Mouse (Mus musculus) layer of hippocampus, postnatal 36 days (tissue): Measurements from ENCODE around the gene G6pc3. TPM values are rescaled to one million over a fixed set of nuclear protein-coding genes. Genes with fewer than 3 reads are reported as not detected.

Experiments used
- microRNA-seq, 2 experiments: library from miRNA; unstranded; fragments of <30 nt; microRNA quantifications; one replicate each; pipeline ENCODE4 v1.2.0; 2021
- total RNA-seq, 2 experiments: library from RNA; stranded (reverse); gene quantifications; 2 replicates each; pipeline ENCODE4 v1.2.3; 2021

Gene G6pc3
- total RNA-seq, 2 experiments from 2014 or later, result 52.0 to 58.5 TPM

Small RNA genes lying within 50 kb of the gene (microRNA-seq; reads per million reads assigned to microRNA genes)
- gene Mir8101, result 0.90 to 2.3 reads per million in 2 experiments

Other genes starting within 250 kb of the G6pc3 start
- gene Sost, start 222.6 kb upstream of the G6pc3 start, total RNA-seq, result not detected
- gene Cfap97d1, start 205.3 kb upstream of the G6pc3 start, total RNA-seq, result not detected
- gene Dusp3, start 202.6 kb upstream of the G6pc3 start, total RNA-seq, result 100 to 1,000 TPM; 138 to 158 TPM
- gene Mpp3, start 161.2 kb upstream of the G6pc3 start, total RNA-seq, result 10 to 100 TPM; 88.5 to 90.2 TPM
- gene Cd300lg, start 148.1 kb upstream of the G6pc3 start, total RNA-seq, result not detected
- 100 to 1,000 TPM; 138 to 139 TPM for gene Mpp2, start 101.1 kb upstream of the G6pc3 start, total RNA-seq
- not detected for gene Ppy, start 88.3 kb upstream of the G6pc3 start, total RNA-seq
- not detected for gene Pyy, start 81.8 kb upstream of the G6pc3 start, total RNA-seq
- not detected for gene Nags, start 44.1 kb upstream of the G6pc3 start, total RNA-seq
- gene Tmem101, start 33.2 kb upstream of the G6pc3 start, total RNA-seq, result 10 to 100 TPM; 29.5 to 30.6 TPM
- gene Lsm12, start 4.3 kb upstream of the G6pc3 start, total RNA-seq, result 10 to 100 TPM; 59.4 to 60.8 TPM
- 100 to 1,000 TPM; 227 to 234 TPM for gene Hdac5, start 40.5 kb downstream of the G6pc3 start, total RNA-seq
- gene BC030867, start 59.3 kb downstream of the G6pc3 start, total RNA-seq, result 1 to 10 TPM in 1 of 2 experiments, under 1 TPM in 1; 0.58 to 1.5 TPM
- 1 to 10 TPM; 1.0 to 1.2 TPM for gene Asb16, start 79.1 kb downstream of the G6pc3 start, total RNA-seq
- gene Tmub2, start 95.3 kb downstream of the G6pc3 start, total RNA-seq, result 10 to 100 TPM; 64.2 to 64.8 TPM
- gene Atxn7l3, start 107.0 kb downstream of the G6pc3 start, total RNA-seq, result 100 to 1,000 TPM; 172 to 173 TPM
- 100 to 1,000 TPM; 127 to 128 TPM for gene Ubtf, start 130.1 kb downstream of the G6pc3 start, total RNA-seq
- under 1 TPM; 0.10 to 0.15 TPM for gene Slc4a1, start 176.6 kb downstream of the G6pc3 start, total RNA-seq
- 100 to 1,000 TPM; 455 to 507 TPM for gene Rundc3a, start 203.8 kb downstream of the G6pc3 start, total RNA-seq
- 10 to 100 TPM; 61.9 to 64.0 TPM for gene Slc25a39, start 218.3 kb downstream of the G6pc3 start, total RNA-seq
- 10 to 100 TPM; 60.3 to 68.3 TPM for gene Grn, start 240.7 kb downstream of the G6pc3 start, total RNA-seq